Mouse (Mus musculus) v-Abl transformed pro-B cells (cell line): ENCODE data around the gene Ryr1.

Source experiments
- in situ Hi-C, 2 experiments: fragments of 400-800 bp; cut with MboI; formaldehyde crosslinking; loops; one replicate each; pipeline ENCODE4 v1.15.1; 2025; ENCODE audit not compliant: unreplicated experiment in 2 of 2

Gene Ryr1

DNA sequence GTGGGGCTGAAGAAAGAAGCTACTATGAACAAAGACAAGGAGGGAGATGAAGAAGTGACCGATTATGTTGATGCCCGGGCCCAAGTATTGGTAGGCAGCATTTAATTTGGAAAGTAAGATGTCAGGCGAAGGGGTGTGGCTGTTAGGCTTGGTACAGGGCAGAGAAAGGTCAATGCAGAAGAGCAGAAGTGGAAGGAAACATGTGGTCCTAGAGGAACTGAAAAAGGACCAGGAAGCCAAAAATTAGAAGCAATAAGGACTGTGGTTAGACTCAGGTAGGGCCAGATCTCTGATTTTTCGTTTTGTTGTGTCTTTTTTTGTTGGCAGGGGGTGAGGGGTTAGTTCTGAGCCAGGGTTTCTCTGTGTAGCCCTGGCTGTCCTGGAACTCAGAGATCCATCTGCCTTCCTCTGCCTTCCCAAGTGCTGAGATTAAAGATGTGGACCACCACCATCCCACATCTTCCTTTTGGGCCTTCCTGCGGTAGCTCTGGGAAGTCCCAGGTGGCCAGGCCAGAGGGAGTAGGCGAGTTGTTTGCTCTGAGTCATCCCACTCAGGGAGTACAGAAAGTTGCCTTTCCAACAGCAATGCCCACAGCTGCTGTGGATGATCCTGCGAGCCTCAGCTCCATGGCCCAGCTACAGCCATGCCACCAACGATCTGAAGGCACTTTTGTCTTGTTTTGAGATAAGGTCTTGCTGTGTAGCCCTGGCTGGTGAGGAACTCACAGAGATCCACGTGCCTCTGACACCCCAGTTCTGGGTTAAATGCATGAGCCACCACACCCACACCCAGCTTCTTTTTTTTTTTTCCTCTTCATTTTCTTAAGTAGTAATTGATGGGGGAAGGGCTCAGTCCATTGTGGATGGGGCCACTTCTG, 117.5 kb downstream of the Ryr1 start:
- in situ Hi-C loops = no loop called here

DNA sequence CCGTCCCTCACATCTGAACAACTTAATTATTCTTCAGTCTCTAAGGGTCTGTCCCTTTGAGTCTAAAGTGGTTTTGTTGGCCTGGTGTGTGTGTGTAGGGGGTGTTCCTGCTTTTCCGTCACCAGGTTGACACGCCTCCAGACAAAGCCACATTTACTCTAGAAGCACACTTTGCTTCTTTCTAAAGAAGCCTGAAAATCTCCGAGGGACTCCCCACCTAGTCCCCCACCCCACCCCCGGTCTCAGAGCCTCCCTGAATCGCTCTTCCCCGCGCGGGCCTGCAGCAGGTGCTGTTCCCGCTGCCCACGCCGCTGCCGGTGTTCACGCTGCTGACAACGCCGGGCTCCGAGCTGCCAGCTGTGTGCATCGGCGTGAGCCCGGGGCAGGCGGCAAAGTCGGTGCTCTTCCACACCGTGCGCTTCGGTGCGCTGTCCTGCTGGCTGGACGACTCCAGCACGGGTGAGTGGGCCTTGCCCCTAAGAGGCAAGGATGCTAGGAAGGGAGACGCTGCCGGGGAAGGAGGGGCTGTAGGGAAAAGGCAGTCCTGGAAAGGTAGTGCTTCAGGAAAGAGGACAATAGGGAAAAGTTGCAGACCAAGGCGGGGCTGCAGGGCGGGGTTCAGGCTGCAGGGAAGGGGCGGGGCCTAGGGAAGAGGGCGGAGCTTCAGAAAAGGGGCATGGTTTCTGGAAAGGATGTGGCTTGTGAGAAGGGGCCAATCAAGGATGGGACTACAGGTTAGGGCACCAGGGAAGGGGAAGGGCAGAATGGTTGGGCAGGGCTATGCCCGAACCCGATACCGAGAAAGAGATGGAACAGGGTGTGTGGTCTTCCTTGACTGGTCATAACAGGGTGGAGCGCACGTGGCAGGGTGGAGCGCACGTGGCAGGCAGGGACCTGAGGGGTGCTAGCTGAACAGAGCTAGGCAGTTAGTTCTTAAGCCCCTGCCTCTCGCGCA, 124.1 kb downstream of the Ryr1 start:
- in situ Hi-C loops = no loop called here

DNA sequence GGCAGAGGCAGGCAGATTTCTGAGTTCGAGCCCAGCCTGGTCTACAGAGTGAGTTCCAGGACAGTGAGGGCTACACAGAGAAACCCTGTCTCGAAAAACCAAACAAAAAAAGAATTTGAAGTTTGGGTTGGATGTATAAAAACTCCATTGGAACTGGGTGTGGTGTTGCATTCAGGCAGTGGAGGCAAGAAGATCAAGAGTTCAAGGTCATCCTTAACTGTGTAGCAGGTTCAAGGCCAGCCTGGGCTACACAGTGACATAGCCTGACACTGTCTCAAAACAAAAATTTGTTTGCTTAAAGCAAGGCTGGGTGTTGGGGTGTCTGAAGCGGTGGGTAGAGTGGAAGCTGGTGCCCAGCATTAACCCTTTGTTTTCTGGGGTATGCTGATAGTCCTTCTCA, 131.6 kb downstream of the Ryr1 start:
- in situ Hi-C loops = no loop called here

DNA sequence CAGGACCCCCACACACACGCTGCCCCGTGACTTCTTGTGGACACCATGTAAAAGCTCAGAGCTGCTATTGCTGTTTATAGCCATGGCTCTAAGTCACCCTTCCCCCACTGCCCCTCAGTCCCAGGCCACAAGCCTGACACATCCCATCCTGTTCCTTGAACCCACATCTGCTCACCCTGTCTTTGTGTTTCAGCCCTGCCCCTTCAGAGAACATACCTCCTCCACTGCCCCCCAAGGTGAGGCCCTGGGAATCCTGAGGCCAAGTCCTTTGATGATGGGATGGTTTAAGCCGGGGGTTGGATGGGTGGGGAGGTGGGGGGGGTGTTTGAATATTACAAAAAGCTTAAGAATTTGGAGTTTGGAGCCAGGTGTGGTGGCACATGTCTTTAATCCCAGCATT, 132.0 kb downstream of the Ryr1 start:
- in situ Hi-C loops = no loop called here

DNA sequence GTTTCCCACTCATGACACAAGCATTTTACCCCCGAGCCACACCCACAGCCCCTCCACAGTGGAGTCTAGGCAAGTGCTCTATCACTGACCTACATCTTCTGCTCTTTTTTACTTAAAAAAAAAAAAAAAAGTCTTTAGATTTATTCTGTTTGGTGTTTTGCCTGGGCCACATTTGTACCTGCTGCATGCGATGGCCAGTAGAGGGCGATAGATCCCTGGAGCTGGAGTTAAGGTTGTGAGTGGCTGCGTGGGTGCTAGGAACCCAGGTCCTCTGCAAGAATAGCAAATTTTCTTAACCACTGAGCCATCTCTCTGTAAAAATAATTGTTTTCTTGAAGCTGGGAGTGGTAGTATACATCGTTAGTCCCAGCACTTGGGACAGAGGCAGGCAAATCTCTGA, 133.4 kb downstream of the Ryr1 start:
- in situ Hi-C loops = no loop called here

DNA sequence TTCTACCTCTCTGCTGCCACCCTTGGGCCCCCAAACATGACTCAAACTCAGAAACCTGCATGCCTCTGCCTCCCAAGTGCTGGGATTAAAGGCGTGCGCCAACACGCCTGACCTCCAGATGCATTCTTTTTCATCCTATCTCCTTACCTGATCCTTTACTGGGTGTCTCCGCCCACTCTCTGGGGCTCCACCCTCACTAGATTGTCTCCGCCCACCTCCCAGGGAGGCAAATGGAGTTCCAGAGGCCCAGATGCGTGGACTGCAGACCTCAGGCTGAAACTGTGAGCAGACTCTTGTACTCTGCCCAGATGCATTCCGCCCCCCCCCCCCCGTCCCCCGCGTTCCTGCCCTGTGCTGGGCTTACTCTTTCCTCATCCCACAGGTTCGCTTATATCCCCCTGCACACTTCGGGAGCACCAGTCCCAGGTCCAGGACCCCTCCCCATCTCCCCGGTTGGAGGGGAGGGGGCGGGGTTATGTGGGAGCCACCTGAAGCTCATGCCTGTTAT, 134.2 kb downstream of the Ryr1 start:
- in situ Hi-C loops = no loop called here

DNA sequence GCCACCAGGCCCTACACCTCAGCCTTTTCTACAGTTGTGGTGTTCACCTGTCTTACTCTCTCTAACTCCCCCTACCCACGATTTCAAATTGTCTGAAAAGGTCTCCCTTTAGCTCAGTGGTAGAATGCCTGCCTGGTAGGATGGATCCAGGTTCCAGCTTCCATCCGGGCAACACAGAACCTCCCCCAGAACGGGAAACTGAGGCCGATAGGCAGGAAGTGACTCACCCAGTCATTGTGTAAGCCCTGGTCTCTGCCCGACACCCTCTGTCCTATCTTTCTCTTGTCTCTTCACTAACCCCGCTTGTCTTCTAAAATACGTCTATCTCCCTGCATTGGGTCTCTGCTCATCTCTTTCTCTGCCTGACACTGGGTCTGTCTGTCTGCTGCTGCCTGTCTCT, 139.8 kb downstream of the Ryr1 start:
- in situ Hi-C loops = loop anchor here (5.0 to 10.0 kb wide), 2 partner anchors 37 to 190 kb away; partner anchors contain the start of genes Ggn (in 1 of the 2) and Spred3 (in 1 of the 2)

DNA sequence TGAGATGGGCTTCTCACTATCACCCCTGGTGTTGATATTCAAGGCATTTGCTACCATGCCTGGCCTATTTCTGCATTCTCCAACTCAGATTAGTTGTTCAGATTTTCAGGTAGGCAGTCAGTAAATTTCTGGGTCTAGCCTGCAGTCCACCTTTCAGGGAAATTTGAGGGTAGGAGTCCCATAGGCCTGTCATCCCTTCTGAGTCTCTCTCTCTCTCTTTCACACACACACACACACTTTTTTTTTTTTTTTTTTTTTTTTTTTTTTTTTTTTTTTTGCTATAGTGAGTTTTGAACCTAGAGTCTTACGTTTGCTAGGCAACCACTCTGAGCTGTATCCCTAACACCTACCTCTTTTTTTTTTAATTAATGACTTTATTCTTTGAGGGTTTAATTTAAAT, 140.5 kb downstream of the Ryr1 start:
- in situ Hi-C loops = loop anchor here in 1 of 2 experiments (10.0 kb wide), 1 partner anchor 190 kb away; the partner anchor contains the start of genes Ggn and Spred3

DNA sequence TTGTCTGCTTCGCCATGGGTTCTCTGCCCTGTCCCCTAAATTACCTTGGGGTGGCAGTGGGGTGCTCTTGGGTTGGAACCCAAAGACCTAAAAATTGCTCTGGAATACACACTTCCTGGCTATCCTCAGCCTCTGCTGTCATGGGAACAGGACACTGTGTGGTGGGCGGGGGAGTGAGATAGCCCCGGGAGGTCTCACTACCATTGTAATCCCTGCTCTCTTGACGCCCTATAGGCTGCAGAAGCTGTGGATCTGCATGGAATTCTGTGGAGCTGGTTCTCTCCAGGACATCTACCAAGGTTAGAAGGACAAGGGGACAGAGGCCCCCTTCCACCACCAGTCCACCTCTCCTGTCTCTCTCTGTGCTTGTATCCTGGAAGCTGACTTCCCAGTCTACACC, 141.1 kb downstream of the Ryr1 start:
- in situ Hi-C loops = loop anchor here in 1 of 2 experiments (10.0 kb wide), 1 partner anchor 191 kb away; the partner anchor contains the start of genes Ggn and Spred3

DNA sequence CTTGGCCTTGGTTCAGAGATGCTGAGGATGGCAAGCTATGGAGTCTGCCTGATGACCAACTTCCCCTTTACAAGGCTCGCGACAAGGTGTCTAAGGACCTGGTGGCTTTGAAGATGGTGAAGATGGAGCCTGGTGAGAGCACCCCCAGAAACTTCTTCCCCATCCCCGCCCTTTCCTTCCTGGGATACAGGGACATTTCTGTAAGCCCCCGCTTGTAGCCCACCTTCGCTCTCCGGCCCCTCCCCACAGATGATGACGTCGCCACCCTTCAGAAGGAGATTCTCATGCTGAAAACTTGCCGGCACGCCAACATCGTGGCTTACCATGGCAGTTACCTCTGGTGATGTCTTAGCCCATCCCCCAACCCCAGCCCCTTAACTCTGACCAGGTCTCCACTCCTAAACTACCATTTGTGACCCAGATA, 141.8 kb downstream of the Ryr1 start:
- in situ Hi-C loops = loop anchor here in 1 of 2 experiments (10.0 kb wide), 1 partner anchor 192 kb away; the partner anchor contains the start of genes Ggn and Spred3

DNA sequence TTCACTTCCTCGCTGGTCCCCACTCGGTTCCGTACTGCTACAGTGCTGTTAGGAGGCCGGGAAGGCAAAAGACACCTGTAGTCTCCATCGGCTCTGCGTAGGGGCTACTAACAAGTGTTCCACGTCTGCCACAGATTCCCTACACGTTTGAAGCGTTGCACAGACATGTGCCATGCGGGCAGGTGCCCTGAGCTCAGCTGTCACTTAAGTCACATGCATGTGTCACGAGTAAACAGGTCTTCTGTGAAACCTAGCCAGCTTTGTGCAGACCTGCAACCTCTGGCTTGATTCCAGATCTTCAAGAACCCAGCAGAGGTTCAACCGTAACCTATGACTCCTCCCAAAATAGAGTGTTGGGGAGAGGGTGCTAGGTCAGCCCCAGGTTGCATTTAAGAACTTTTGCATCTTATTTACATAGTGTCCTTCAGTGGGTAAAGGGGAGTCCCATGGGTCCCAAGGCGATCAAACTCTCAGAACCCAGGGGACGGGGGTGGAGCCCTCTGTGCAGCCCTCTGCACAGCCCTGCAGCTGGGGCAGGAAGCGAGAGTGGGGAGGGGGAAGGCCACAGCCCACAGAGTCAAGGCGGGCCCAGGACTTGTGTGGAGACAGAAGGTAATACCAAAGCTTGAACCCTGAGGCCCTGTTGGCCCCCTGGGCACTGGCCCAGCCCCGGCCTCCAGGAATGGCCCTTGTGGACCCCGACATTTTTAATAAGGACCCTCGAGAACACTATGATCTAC, 142.5 kb downstream of the Ryr1 start:
- in situ Hi-C loops = loop anchor here in 1 of 2 experiments (10.0 kb wide), 1 partner anchor 192 kb away; the partner anchor contains the start of genes Ggn and Spred3

DNA sequence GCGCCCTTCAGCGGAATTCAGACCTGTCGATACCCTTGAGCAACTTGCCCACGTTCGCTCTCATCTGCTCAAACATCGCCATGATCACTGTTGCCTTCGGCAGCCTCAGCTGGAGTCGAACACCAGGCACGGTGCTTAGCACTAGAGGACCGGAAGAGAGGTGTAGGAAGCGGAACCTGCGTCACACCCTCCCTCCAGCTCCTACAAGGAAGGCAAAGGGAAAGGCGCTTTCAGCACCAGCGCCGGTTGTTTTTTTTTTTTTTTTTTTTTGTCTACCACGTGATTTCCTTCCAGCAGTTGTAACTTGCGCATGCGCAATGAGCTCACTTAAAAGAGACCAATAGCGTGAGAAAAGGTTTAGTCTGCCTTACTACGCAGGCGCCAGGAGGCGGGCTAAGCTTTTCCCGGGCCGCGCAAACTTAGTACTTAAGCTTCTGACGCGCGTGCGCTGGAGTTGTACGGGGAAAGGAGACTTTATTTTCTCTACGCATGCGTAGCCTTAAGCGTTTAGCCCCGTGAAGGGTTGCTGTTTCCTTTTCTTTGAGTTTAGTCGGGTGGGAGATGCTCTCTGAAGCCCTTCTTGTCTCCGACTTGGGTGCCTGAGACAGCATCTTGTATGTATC, 143.2 kb downstream of the Ryr1 start, which contains the start of the genes Eif3k and Map4k1:
Gene Eif3k, minus strand, starts transcription at position 214 of the 623 bp plus-strand sequence.
Gene Map4k1, plus strand, starts transcription at position 400 of the 623 bp plus-strand sequence.
- in situ Hi-C loops = loop anchor here in 1 of 2 experiments (10.0 kb wide), 1 partner anchor 193 kb away; the partner anchor contains the start of genes Ggn and Spred3

DNA sequence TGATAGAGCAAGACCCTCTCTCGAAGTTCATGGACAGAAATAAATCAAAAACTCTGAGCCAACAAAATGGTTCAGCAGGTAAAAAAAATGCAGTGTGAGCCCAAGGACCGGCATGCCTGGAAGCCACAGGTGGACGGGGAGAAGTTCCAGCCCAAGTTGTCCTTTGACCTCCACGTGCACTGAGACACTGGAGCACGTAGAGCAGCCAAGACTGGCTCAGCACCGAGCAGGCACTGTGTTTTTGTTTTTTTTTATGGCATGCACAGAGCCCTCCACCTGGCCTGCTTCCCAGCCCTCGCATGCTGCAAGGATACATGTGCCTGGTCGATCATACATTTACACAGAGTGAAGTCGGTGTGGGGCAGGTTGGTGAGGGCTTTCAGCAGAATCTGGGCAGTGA, 147.4 kb downstream of the Ryr1 start:
- in situ Hi-C loops = no loop called here

DNA sequence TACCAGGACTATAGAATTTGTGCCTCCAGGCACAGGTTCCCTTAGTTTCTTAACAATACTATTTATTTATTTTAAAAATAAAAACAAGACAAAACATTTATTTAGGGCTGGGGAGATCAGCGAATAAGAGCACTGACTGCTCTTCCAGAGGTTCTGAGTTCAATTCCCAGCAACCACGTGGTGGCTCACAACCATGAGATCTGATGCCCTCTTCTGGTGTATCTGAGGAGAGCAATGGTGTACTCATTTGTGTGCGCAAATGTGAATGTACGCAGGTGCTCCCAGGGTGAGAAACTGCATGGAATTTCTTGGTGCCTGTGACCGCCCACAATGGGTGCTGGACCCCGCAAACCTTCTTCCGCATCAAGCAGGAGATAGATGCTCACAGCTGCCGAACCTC, 152.0 kb downstream of the Ryr1 start:
- in situ Hi-C loops = loop anchor here (5.0 kb wide), 1 partner anchor 64 kb away; no protein-coding TSS in a partner anchor

DNA sequence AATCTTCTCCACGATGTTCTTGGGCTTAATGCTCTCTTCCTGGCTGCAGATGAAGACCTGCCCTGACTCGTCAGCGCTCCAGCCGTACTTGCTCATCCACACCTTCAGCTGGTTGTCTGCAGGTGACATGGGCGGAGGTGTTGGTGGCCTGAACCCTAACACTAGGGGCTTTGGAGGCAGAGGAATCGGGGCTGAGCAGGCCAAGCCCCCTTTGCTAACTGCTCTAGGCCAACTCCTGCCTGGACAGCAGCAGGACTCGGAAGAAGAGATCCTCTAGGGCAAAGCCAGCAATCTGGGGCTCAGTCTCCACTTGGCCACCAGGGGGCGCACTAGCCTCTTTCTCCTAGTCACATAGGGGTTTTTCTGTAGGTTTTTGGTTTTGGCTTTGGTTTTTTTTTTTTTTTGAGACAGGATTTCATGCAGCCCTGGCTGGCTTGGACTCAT, 152.4 kb downstream of the Ryr1 start:
- in situ Hi-C loops = loop anchor here (5.0 kb wide), 1 partner anchor 65 kb away; no protein-coding TSS in a partner anchor

DNA sequence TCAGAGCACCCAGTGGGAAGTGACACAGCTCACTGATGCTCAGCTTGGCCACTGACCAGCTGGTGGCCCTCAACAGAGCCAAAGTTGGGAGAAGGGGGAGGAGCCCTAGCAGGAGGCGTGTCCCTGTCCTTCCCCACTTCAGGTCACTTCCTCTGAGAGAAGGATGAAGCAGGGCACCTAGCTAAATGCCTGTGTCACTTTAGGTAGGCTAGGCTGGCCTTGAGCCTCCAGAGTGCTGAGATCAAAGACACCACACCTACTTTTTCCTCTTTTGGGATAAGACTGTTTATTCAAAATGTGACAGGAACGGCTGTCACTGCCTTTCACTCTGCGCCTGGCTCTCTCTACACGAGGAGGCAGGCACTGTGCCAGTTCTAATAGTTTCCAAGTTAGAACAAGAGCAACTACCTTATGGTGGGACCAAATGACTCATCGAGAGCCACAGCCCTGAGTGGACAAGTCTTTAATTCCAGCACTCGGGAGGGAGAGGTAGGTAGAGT, 153.2 kb downstream of the Ryr1 start:
- in situ Hi-C loops = loop anchor here (5.0 kb wide), 1 partner anchor 65 kb away; no protein-coding TSS in a partner anchor

DNA sequence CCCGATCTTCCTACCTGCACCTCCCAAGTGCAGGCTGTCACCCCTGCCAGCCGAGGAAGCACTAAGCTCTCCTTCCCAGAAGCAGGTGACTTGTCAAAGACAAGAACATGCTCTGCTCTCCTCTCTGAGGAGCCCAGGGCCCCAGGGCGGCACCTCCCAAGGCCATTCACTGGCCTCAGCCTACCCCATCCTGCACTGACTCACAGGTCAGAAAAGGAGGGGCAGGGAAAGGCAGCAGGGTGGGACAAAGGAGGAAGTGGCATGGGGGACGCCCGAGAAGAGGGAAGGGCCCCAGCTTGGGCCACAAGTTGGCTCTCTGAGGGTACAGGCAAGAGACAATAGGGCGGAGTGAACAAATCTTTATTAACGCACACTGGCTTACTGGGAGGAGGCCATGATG, 153.9 kb downstream of the Ryr1 start:
- in situ Hi-C loops = loop anchor here (5.0 kb wide), 1 partner anchor 66 kb away; no protein-coding TSS in a partner anchor

DNA sequence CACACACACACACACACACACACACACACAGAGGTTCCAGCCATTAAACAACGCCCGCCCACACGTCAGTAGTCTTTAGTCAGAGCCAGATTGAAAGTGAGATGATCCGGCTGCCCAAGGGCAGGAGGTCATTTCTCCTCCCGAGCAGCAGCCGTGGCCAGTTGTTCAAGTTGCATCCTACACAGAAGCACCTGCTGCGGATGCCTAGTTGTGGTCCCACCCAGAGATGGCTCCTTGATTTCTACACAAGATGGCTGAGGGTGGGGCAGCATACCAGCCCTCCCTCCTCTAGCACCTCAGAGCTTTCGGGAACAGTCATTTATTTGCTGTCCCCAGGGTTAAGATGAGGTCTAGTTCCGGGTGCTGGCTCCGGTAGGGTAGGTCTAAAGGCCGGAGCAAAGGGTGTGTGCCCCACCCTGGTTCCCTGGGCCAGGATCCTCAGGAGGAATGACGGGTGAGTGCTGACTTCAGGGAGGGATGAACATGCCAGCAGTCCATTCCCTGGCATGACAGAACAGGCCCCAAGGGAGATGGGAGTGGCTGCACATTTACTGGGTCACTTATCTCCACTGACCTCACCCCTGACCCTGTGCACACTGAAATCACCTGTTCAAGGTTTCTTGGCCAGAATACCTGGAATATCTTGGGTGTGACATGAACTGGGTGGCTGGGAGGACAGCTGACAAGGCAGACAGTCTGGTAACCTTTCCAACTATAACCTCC, 155.1 kb downstream of the Ryr1 start:
- in situ Hi-C loops = loop anchor here (5.0 kb wide), 1 partner anchor 67 kb away; no protein-coding TSS in a partner anchor
